Mouse (Mus musculus) MEL (cell line): ENCODE results near the gene Adap2.

ENCODE experiments used
- CTCF ChIP-seq, 3 experiments: IDR thresholded peaks in 2 of 3; conservative IDR thresholded peaks in 1 of 3; 2 replicates each; pipeline ENCODE4 v1.5.1; 2011 to 2012; ENCODE audit warnings: low read length in 3 of 3, low read depth in 2 of 3, mild to moderate bottlenecking in 2 of 3, improper control_type of control experiment in 1 of 3, inconsistent platforms in 1 of 3, mixed read lengths in 1 of 3, moderate library complexity in 1 of 3; ENCODE audit not compliant: control insufficient read depth in 1 of 3, insufficient read depth in 1 of 3, poor library complexity in 1 of 3, severe bottlenecking in 1 of 3
- POLR2A ChIP-seq, 2 experiments: IDR thresholded peaks; 2 replicates each; pipeline ENCODE4 v1.6.1; 2011 to 2012; ENCODE audit warnings: low read length in 2 of 2, mild to moderate bottlenecking in 2 of 2, control low read depth in 1 of 2, improper control_type of control experiment in 1 of 2, low read depth in 1 of 2, moderate library complexity in 1 of 2; ENCODE audit not compliant: control insufficient read depth in 1 of 2, insufficient read depth in 1 of 2, poor library complexity in 1 of 2
- POLR2AphosphoS2 ChIP-seq: IDR thresholded peaks from 2 replicates; pipeline ENCODE4 v1.6.1; 2011; ENCODE audit warnings: low read length, improper control_type of control experiment
- TBP ChIP-seq: IDR thresholded peaks from 2 replicates; pipeline ENCODE4 v1.8.0; 2011; ENCODE audit warnings: low read depth, low read length, improper control_type of control experiment
- UBTF ChIP-seq: IDR thresholded peaks from 2 replicates; pipeline ENCODE4 v1.6.1; 2012; ENCODE audit warnings: low read depth, mild to moderate bottlenecking, inconsistent platforms, low read length, improper control_type of control experiment, moderate library complexity, borderline replicate concordance; ENCODE audit not compliant: insufficient read depth

GRCm38 (mm10) chr11:80210321-80210720 is 56.4 kb downstream of the Adap2 start:
- TF ChIP-seq TBP (no peak), POLR2AphosphoS2 (no peak), CTCF (IDR thresholded peaks at IDR 0.05 in 2 of 3, conservative IDR thresholded peaks at IDR 0.05 in 1 of 3; ENCODE audit: control insufficient read depth in 1 of 3, insufficient read depth in 1 of 3, low read depth in 2 of 3, low read length in 3 of 3, poor library complexity in 1 of 3, severe bottlenecking in 1 of 3) (no peak), UBTF (no peak), POLR2A (IDR thresholded peaks at IDR 0.05; ENCODE audit: control insufficient read depth in 1 of 2, insufficient read depth in 1 of 2, low read depth in 1 of 2, low read length in 2 of 2, poor library complexity in 1 of 2) (no peak)
